Mouse (Mus musculus) bone marrow macrophage, adult 2 months (primary cell): Measurements from ENCODE around the gene Tex36.

Experiments used
- CTCF ChIP-seq: IDR thresholded peaks from 2 replicates; pipeline ENCODE4 v1.5.1; 2012; ENCODE audit warnings: low read depth, mild to moderate bottlenecking, low read length, moderate library complexity
- POLR2A ChIP-seq: IDR thresholded peaks from 2 replicates; pipeline ENCODE4 v1.6.1; 2012; ENCODE audit warnings: mild to moderate bottlenecking, low read depth, low read length, borderline replicate concordance

GRCm38 (mm10) chr7:133620721-133621120 is 18.8 kb upstream of the Tex36 start:
- no peak for TF ChIP-seq CTCF
- no peak for TF ChIP-seq POLR2A
